Mouse (Mus musculus) ES-Bruce4 (cell line): ENCODE results near the gene Ipmk. TPM values are rescaled to one million over a fixed set of nuclear protein-coding genes. Genes with fewer than 3 reads are reported as not detected.

ENCODE experiments used
- H3K27ac ChIP-seq: 2 replicates; pipeline ENCODE4 v1.5.1; 2012; ENCODE audit warnings: low read length, inconsistent platforms; ENCODE audit not compliant: insufficient read depth
- H3K27me3 ChIP-seq: 2 replicates; pipeline ENCODE4 v1.6.1; 2012; ENCODE audit warnings: mild to moderate bottlenecking, low read length, inconsistent platforms; ENCODE audit not compliant: control insufficient read depth, poor library complexity, insufficient read depth, severe bottlenecking
- H3K36me3 ChIP-seq: 2 replicates; pipeline ENCODE4 v1.6.1; 2012; ENCODE audit warnings: inconsistent platforms, mild to moderate bottlenecking, low read length, moderate library complexity; ENCODE audit not compliant: control insufficient read depth, poor library complexity, insufficient read depth, severe bottlenecking
- H3K4me1 ChIP-seq: one replicate; pipeline ENCODE4 v1.8.1; 2011; ENCODE audit warnings: low read length; ENCODE audit not compliant: control insufficient read depth, insufficient read depth
- H3K4me3 ChIP-seq: 2 replicates; pipeline ENCODE4 v1.5.1; 2011; ENCODE audit warnings: low read depth, mild to moderate bottlenecking, low read length
- H3K9ac ChIP-seq: 2 replicates; pipeline ENCODE4 v1.6.1; 2012; ENCODE audit warnings: low read depth, mild to moderate bottlenecking, inconsistent platforms; ENCODE audit not compliant: poor library complexity, severe bottlenecking
- H3K9me3 ChIP-seq: replicated peaks from 2 replicates; pipeline ENCODE4 v1.6.1; 2012; ENCODE audit warnings: mild to moderate bottlenecking, low read length, inconsistent platforms; ENCODE audit not compliant: control insufficient read depth, poor library complexity, insufficient read depth, severe bottlenecking
- CTCF ChIP-seq: IDR thresholded peaks from one replicate; pipeline ENCODE4 v1.8.1; 2011; ENCODE audit warnings: low read depth, low read length
- EP300 ChIP-seq: IDR thresholded peaks from 2 replicates; pipeline ENCODE4 v1.6.1; 2011; ENCODE audit warnings: low read depth, low read length; ENCODE audit not compliant: insufficient read depth
- POLR2A ChIP-seq: IDR thresholded peaks from one replicate; pipeline ENCODE4 v1.8.1; 2011; ENCODE audit warnings: low read length; ENCODE audit not compliant: insufficient read depth
- polyA plus RNA-seq: library from polyadenylated mRNA; stranded (reverse); fragments of >200 nt; gene quantifications from 2 replicates; pipeline ENCODE4 v1.2.4, GENCODE M21; 2011; ENCODE audit warnings: low read depth; ENCODE audit not compliant: missing spikeins, insufficient read depth, insufficient read length

Gene Ipmk
- polyA plus RNA-seq, 1 experiment: 41.4 TPM

- TF ChIP-seq CTCF: no peak
- TF ChIP-seq POLR2A: no peak
- TF ChIP-seq EP300: no peak
- Histone ChIP-seq H3K27ac (no peak overlapping the region), H3K9ac (no peak overlapping the region), H3K9me3 (no peaks in the 10 kb centered on the region), H3K4me3 (no peak overlapping the region), H3K36me3 (peaks cover 5% of the 10 kb centered on the region; the same call in 1 of the 2 replicates), H3K4me1 (peaks cover 2% of the 10 kb centered on the region), H3K27me3 (no peaks in the 10 kb centered on the region)
Measured at GRCm38 (mm10) chr10:71368128-71368940, 20.8 kb downstream of the Ipmk start.

DNA sequence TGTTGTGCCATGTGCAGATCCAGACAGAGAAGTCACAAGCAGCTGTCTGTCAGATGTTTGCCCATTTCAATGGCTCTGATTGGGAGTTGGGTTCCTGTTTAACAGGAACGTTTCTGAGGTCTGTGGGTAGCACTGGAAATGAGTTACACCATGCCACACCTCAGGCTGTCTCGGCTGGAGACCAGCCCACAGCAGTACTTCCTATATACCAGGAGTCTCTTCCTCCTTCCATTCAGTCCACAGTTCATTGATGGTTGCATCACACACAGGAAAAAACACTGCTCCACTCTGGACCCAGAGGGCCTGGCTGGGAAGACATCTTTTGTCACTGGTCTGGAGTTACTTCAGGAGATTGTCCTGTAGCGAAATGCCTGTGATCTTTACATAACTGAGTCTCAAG is 21.9 kb downstream of the Ipmk start:
- no peaks in the 10 kb centered on the region for H3K9me3 ChIP-seq
- H3K36me3 ChIP-seq: peaks cover 14% of the 10 kb centered on the region
- H3K27me3 ChIP-seq: no peaks in the 10 kb centered on the region
- no peaks in the 10 kb centered on the region for H3K4me1 ChIP-seq
- H3K9ac ChIP-seq: no peak overlapping the region
- TF ChIP-seq CTCF: no peak
- TF ChIP-seq POLR2A: no peak
- no peak for TF ChIP-seq EP300
- H3K4me3 ChIP-seq: no peak overlapping the region
- H3K27ac ChIP-seq: no peak overlapping the region

DNA sequence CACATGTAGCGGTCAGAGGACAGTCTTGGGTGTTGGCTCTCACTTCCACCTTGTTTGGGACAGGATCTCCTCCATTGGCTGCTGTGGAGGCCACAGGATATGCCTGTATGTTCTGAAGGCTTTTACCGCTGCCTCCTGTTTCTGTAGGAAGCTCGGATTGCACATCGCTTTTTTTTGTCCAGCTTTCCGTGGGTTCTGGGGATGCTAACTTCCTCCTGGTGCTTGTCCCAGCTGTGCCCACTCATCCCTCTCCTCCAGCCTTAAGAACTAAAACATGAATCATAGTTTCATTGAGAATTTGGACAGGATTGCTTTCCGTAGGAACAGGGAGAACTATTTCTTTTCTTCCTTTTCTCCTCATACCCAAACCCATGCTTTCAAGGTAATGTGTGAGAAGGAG is 24.3 kb downstream of the Ipmk start:
- Histone ChIP-seq H3K27me3 (no peaks in the 10 kb centered on the region), H3K4me3 (no peak overlapping the region), H3K9ac (no peak overlapping the region), H3K9me3 (no peaks in the 10 kb centered on the region), H3K36me3 (peaks cover 19% of the 10 kb centered on the region), H3K27ac (no peak overlapping the region), H3K4me1 (no peaks in the 10 kb centered on the region)
- TF ChIP-seq EP300: no peak
- TF ChIP-seq POLR2A: no peak
- no peak for TF ChIP-seq CTCF

DNA sequence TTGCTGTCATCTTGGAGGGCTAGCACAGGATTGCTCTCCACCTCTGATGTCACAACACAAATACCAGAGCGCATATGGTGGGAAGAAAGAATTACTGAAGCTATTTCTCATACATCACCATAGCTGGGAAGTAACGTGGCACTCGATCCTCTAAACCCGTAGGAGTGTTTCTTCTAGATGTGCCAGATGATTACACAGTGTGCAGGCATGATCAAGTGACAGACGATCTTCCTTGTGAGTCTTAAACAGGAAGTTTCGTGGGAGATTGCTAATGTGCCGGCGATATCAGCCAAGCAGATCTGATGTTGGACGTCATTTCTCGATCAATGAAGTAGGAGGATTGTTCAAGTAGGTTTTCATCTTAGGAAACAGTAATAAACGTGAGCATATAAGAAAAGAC is 26.1 kb downstream of the Ipmk start:
- Histone ChIP-seq H3K27me3 (no peaks in the 10 kb centered on the region), H3K27ac (no peak overlapping the region), H3K4me3 (no peak overlapping the region), H3K9ac (no peak overlapping the region), H3K4me1 (no peaks in the 10 kb centered on the region), H3K9me3 (no peaks in the 10 kb centered on the region), H3K36me3 (peaks cover 20% of the 10 kb centered on the region)
- TF ChIP-seq POLR2A: no peak
- no peak for TF ChIP-seq EP300
- TF ChIP-seq CTCF: no peak

GRCm38 (mm10) chr10:71376014-71376413 is 28.5 kb downstream of the Ipmk start:
- H3K36me3 ChIP-seq: peaks cover 20% of the 10 kb centered on the region
- TF ChIP-seq POLR2A: no peak
- no peak overlapping the region for H3K27ac ChIP-seq
- H3K27me3 ChIP-seq: no peaks in the 10 kb centered on the region
- no peak overlapping the region for H3K9ac ChIP-seq
- H3K4me3 ChIP-seq: no peak overlapping the region
- H3K4me1 ChIP-seq: no peaks in the 10 kb centered on the region
- H3K9me3 ChIP-seq: no peaks in the 10 kb centered on the region

DNA sequence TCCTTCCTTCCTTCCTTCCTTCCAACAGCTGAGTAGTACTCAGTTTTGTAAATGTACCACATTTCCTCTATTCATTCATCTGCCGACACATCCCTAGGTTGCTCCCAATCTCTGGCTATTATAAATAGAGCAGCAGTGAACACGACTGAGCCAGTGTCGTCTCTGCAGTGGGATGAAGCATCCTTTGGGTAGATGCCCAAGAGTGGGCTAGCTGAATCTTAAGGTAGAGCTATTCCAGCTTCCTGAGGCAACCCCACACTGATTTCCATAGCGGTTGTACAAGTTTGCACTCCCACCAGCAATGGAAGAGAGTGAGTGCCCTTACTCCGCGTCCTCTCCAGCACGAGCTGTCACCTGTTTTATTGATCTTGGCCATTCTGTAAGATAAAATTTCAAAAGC is 32.8 kb downstream of the Ipmk start:
- Histone ChIP-seq H3K4me3 (no peak overlapping the region), H3K9me3 (no peaks in the 10 kb centered on the region), H3K36me3 (peaks cover 8% of the 10 kb centered on the region), H3K4me1 (peaks cover 2% of the 10 kb centered on the region), H3K27me3 (no peaks in the 10 kb centered on the region), H3K27ac (no peak overlapping the region), H3K9ac (no peak overlapping the region)
- TF ChIP-seq POLR2A (no peak), CTCF (no peak), EP300 (no peak)
